In the genomic region with DNA sequence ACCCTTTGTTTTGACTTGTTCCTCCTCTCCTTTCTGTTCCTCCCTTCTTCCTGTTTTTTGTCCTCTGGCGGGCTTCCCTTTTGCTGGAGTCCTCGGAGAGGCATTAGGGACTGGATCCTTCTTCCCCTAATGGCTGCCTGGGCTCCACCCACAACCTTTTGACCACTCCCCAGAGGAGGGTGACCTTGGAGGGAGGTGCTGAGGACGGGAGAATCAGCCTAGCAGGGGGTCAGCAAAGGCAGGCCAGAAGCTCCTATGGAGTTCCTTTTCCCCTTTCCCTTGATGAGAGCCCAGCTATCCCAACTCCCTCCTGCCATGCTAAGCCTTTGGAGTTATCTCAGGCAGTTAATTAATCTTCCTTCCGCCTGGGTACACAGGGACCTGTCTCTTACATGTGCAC, we compare ENCODE assay signal across 8 mouse cellular contexts. TPM values are rescaled to one million over a fixed set of nuclear protein-coding genes. Genes with fewer than 3 reads are reported as not detected.
DNase-seq lines count a peak whose midpoint lies in the region; ATAC-seq lines count a peak whose summit lies in the region.

No protein-coding gene starts in this region.

- no peaks in the 10 kb centered on the region for H3K27me3 ChIP-seq in intestine, embryonic 16.5 days (replicated peaks; ENCODE audit: control insufficient read depth, insufficient read depth, low read length)
- H3K27me3 ChIP-seq in liver, embryonic 16.5 days (ENCODE audit: control insufficient read depth, insufficient read depth, low read depth, low read length) = no peaks in the 10 kb centered on the region
- H3K27me3 ChIP-seq in neural tube, embryonic 13.5 days = no peaks in the 10 kb centered on the region

- H3K4me1 ChIP-seq in intestine, embryonic 16.5 days (ENCODE audit: control insufficient read depth, insufficient read depth, low read length) = peaks cover 23% of the 10 kb centered on the region
- peaks cover 59% of the 10 kb centered on the region for H3K4me1 ChIP-seq in liver, embryonic 16.5 days (ENCODE audit: control insufficient read depth, low read depth, low read length)
- peaks cover 40% of the 10 kb centered on the region for H3K4me1 ChIP-seq in neural tube, embryonic 13.5 days (replicated peaks)

- H3K4me3 ChIP-seq in intestine, embryonic 16.5 days (ENCODE audit: low read length) = peak overlapping the region; percentile 80
- H3K4me3 ChIP-seq in liver, embryonic 16.5 days (ENCODE audit: low read depth, low read length) = peak overlapping the region; percentile 83
- peak overlapping the region; percentile 74 for H3K4me3 ChIP-seq in neural tube, embryonic 13.5 days

- H3K4me2 ChIP-seq in intestine, embryonic 16.5 days (ENCODE audit: low read depth, low read length) = peak overlapping the region; percentile 68
- H3K4me2 ChIP-seq in liver, embryonic 16.5 days (ENCODE audit: low read depth, low read length) = peak overlapping the region; percentile 91
- H3K4me2 ChIP-seq in neural tube, embryonic 13.5 days = peak overlapping the region; percentile 85

- intact Hi-C loops in gastrocnemius, postnatal 36 days (cut with DNase I) = loop anchor here (2.0 kb wide), 2 partner anchors 48 to 56 kb away; a partner anchor contains a TSS

- WGBS in intestine, embryonic 16.5 days = 4% methylated on average over 4 of the region's 4 CpGs
- WGBS in liver, embryonic 16.5 days (ENCODE audit: insufficient replicate concordance) = 2% methylated on average over 4 of the region's 4 CpGs
- under 1% methylated on average over 4 of the region's 4 CpGs for WGBS in neural tube, embryonic 13.5 days

- peak overlapping the region; percentile 89 for H3K27ac ChIP-seq in intestine, embryonic 16.5 days (ENCODE audit: low read length)
- peak overlapping the region; percentile 93 for H3K27ac ChIP-seq in liver, embryonic 16.5 days (ENCODE audit: low read length)
- peak overlapping the region; percentile 95 for H3K27ac ChIP-seq in neural tube, embryonic 13.5 days (replicated peaks)

- ATAC-seq in intestine, embryonic 16.5 days = 0 out of 2 replicates have a peak, but pooled peaks have one; percentile 11
- peak; percentile 35 for ATAC-seq in liver, embryonic 16.5 days (ENCODE audit: low read depth)
- no peak for ATAC-seq in neural tube, embryonic 13.5 days (ENCODE audit: low read depth)
- no peak for ATAC-seq in inflammation-experienced regulatory T-cells, adult 6 months

- peak overlapping the region; percentile 84 for H3K9ac ChIP-seq in intestine, embryonic 16.5 days (ENCODE audit: low read depth, low read length)
- H3K9ac ChIP-seq in liver, embryonic 16.5 days (ENCODE audit: low read depth, low read length) = peak overlapping the region; percentile 90
- H3K9ac ChIP-seq in neural tube, embryonic 13.5 days = peak overlapping the region; percentile 92

- DNase-seq in 3134 (ENCODE audit: extremely low read depth, insufficient read length, low spot score) = peak; percentile 48
- peak; percentile 72 for DNase-seq in Muller cell, postnatal 12 days (ENCODE audit: inconsistent ontology term)
- DNase-seq in cerebellum, postnatal 36 days = peak; percentile 70 to 72
- DNase-seq in gastrocnemius, postnatal 36 days = peak; percentile 43 to 58

- H3K36me3 ChIP-seq in intestine, embryonic 16.5 days (ENCODE audit: control insufficient read depth, insufficient read depth, low read length) = peaks cover 14% of the 10 kb centered on the region
- peaks cover 7% of the 10 kb centered on the region; the same call in 1 of the 2 replicates for H3K36me3 ChIP-seq in liver, embryonic 16.5 days (ENCODE audit: control insufficient read depth, insufficient read depth)
- H3K36me3 ChIP-seq in neural tube, embryonic 13.5 days = peaks cover 34% of the 10 kb centered on the region

- H3K9me3 ChIP-seq in intestine, embryonic 16.5 days (ENCODE audit: control insufficient read depth, low read length) = no peaks in the 10 kb centered on the region
- no peaks in the 10 kb centered on the region for H3K9me3 ChIP-seq in liver, embryonic 16.5 days (replicated peaks; ENCODE audit: control insufficient read depth, low read length)
- no peaks in the 10 kb centered on the region for H3K9me3 ChIP-seq in neural tube, embryonic 13.5 days

RNA-seq across cellular contexts. Expression of a gene that starts 1.2 kb away (rescaled TPM):
- 10 to 100 TPM in 1 of 2 experiments, 1 to 10 TPM in 1; 9.7 to 10.5 TPM for total RNA-seq in gastrocnemius, postnatal 36 days (2021)
- polyA plus RNA-seq in intestine, embryonic 16.5 days (2015; fragmentation: Nextera tagmentation; extraction: Ambion mirVana) = 66.7 and 76.0 TPM in 2 replicates
- polyA plus RNA-seq in liver, embryonic 16.5 days (2015; fragmentation: Nextera tagmentation; extraction: Ambion mirVana) = 41.3 and 47.4 TPM in 2 replicates
- polyA plus RNA-seq in neural tube, embryonic 13.5 days (2015; fragmentation: Nextera tagmentation; extraction: Ambion mirVana) = 84.0 and 84.7 TPM in 2 replicates
- polyA plus RNA-seq in inflammation-experienced regulatory T-cells, adult 6 months (2017; shearing (Covaris generic)) = 10 to 100 TPM; 22.6 to 25.7 (median 24.9) TPM

RNA-seq across cellular contexts. Expression of a gene that starts 11.7 kb away (rescaled TPM):
- total RNA-seq in gastrocnemius, postnatal 36 days (2021) = 1 to 10 TPM; 1.4 to 1.9 TPM
- polyA plus RNA-seq in intestine, embryonic 16.5 days (2015; fragmentation: Nextera tagmentation; extraction: Ambion mirVana) = 38.1 and 50.6 TPM in 2 replicates
- 65.0 and 71.5 TPM in 2 replicates for polyA plus RNA-seq in liver, embryonic 16.5 days (2015; fragmentation: Nextera tagmentation; extraction: Ambion mirVana)
- 18.9 and 19.0 TPM in 2 replicates for polyA plus RNA-seq in neural tube, embryonic 13.5 days (2015; fragmentation: Nextera tagmentation; extraction: Ambion mirVana)
- polyA plus RNA-seq in inflammation-experienced regulatory T-cells, adult 6 months (2017; shearing (Covaris generic)) = 1 to 10 TPM in 1 of 3 experiments, under 1 TPM in 1, not detected in 1; 0.86 to 1.4 TPM

RNA-seq across cellular contexts. Expression of a gene that starts 16.1 kb away (rescaled TPM):
- not detected for total RNA-seq in gastrocnemius, postnatal 36 days (2021)
- polyA plus RNA-seq in intestine, embryonic 16.5 days (2015; fragmentation: Nextera tagmentation; extraction: Ambion mirVana) = 4.4 and 5.4 TPM in 2 replicates
- 0.33 and 0.36 TPM in 2 replicates for polyA plus RNA-seq in liver, embryonic 16.5 days (2015; fragmentation: Nextera tagmentation; extraction: Ambion mirVana)
- 0.32 TPM in 1 of 2 replicates, not detected in the other for polyA plus RNA-seq in neural tube, embryonic 13.5 days (2015; fragmentation: Nextera tagmentation; extraction: Ambion mirVana)
- polyA plus RNA-seq in inflammation-experienced regulatory T-cells, adult 6 months (2017; shearing (Covaris generic)) = not detected

RNA-seq across cellular contexts. Expression of a gene that starts 30.0 kb away (rescaled TPM):
- total RNA-seq in gastrocnemius, postnatal 36 days (2021) = not detected
- polyA plus RNA-seq in intestine, embryonic 16.5 days (2015; fragmentation: Nextera tagmentation; extraction: Ambion mirVana) = not detected in 2 replicates
- polyA plus RNA-seq in liver, embryonic 16.5 days (2015; fragmentation: Nextera tagmentation; extraction: Ambion mirVana) = not detected in 2 replicates
- polyA plus RNA-seq in neural tube, embryonic 13.5 days (2015; fragmentation: Nextera tagmentation; extraction: Ambion mirVana) = not detected in 2 replicates
- not detected for polyA plus RNA-seq in inflammation-experienced regulatory T-cells, adult 6 months (2017; shearing (Covaris generic))

RNA-seq across cellular contexts. Expression of a gene that starts 41.5 kb away (rescaled TPM):
- not detected for total RNA-seq in gastrocnemius, postnatal 36 days (2021)
- 0.09 TPM in 1 of 2 replicates, not detected in the other for polyA plus RNA-seq in intestine, embryonic 16.5 days (2015; fragmentation: Nextera tagmentation; extraction: Ambion mirVana)
- 0.12 TPM in 1 of 2 replicates, not detected in the other for polyA plus RNA-seq in liver, embryonic 16.5 days (2015; fragmentation: Nextera tagmentation; extraction: Ambion mirVana)
- polyA plus RNA-seq in neural tube, embryonic 13.5 days (2015; fragmentation: Nextera tagmentation; extraction: Ambion mirVana) = 0.46 and 0.91 TPM in 2 replicates
- polyA plus RNA-seq in inflammation-experienced regulatory T-cells, adult 6 months (2017; shearing (Covaris generic)) = not detected

Comparison
In these comparisons a context has a peak if more than half of its experiments do, and no peak if none do; other contexts are left out.
1. ATAC-seq: peak in intestine, embryonic 16.5 days (single experiment) and liver, embryonic 16.5 days (single experiment); none in neural tube, embryonic 13.5 days (single experiment) and inflammation-experienced regulatory T-cells, adult 6 months (single experiment).
2. Peak in every context shown above with its lines, with median percentiles within 50 percentile points of each other: DNase-seq, H3K27ac ChIP-seq, H3K4me2 ChIP-seq, H3K4me3 ChIP-seq and H3K9ac ChIP-seq.